In genomic region chr14:100105570-100105969, GRCm38 (mm10) we compare ENCODE assay signal across 10 mouse cellular contexts.
"Had no signal": no experiment of that assay in that cellular context is flagged by ENCODE, and none has a peak within 500 bp of the region (broad histone marks: within the 10 kb centered on the region; RNA-seq: fewer than 3 reads in every experiment).

No protein-coding gene starts in this region.

- ATAC-seq: liver, postnatal 0 days; lung, postnatal 0 days had no signal

- DNase-seq: liver, postnatal 0 days; lung, adult 2 months; lung, postnatal 14 days; lung, postnatal 36 days; right cerebral cortex, postnatal 14 days; spleen, adult 18-20 months; thymus, adult 18-20 months; thymus, postnatal 14 days; thymus, postnatal 36 days had no signal
